25 mouse cellular contexts compared by ENCODE assay signal in the genomic region with DNA sequence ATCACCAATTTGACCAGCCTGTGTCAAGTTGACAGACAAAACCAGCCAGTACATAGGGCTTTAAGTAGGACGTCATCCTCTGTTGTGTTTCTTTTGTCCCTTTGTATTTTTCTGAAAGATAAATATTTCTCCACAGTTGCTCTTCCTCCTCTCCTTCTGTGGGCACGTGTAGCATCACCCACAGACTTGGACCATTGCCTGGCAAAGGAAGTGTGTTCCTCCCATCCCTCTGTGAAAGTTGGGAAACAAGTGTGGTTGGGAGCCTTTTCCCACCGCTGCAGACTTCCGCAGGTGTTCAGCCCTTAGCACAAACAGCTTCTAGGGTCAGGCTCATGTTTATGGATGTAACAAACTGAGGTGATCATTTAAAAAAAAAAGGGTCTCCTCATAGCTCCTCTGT.
DNase-seq lines count a peak whose midpoint lies in the region; ATAC-seq and TF ChIP-seq lines count a peak whose summit lies in the region.
"Had no signal": no experiment of that assay in that cellular context is flagged by ENCODE, and none has a peak within 500 bp of the region (broad histone marks: within the 10 kb centered on the region; RNA-seq: fewer than 3 reads in every experiment).

No protein-coding gene starts in this region.

- no peak for ATAC-seq in forebrain, embryonic 12.5 days (ENCODE audit: low FRiP score)
- ATAC-seq in forebrain, postnatal 0 days: no peak
- ATAC-seq: CD4-positive, CD25-positive, alpha-beta regulatory T cell, adult 4 months had no signal

- no peaks in the 10 kb centered on the region for H3K4me1 ChIP-seq in forebrain, embryonic 12.5 days
- no peaks in the 10 kb centered on the region for H3K4me1 ChIP-seq in forebrain, postnatal 0 days (ENCODE audit: insufficient read depth)
- peaks cover 6% of the 10 kb centered on the region; the same call in 1 of the 2 replicates for H3K4me1 ChIP-seq in thymus, adult 2 months (replicated peaks; ENCODE audit: control insufficient read depth, insufficient read depth, low read length)
- H3K4me1 ChIP-seq: embryonic facial prominence, embryonic 15.5 days; heart, embryonic 10.5 days; hindbrain, embryonic 13.5 days had no signal

- 0 out of 2 replicates have a peak overlapping the region, but pooled peaks have one; percentile 13 for H3K27ac ChIP-seq in forebrain, embryonic 12.5 days
- H3K27ac ChIP-seq in forebrain, postnatal 0 days (ENCODE audit: low read depth, low read length): no peak overlapping the region
- no peak overlapping the region for H3K27ac ChIP-seq in thymus, adult 2 months (ENCODE audit: control insufficient read depth, insufficient read depth, low read length)
- H3K27ac ChIP-seq: embryonic facial prominence, embryonic 15.5 days; gastrocnemius, adult 2 months; heart, embryonic 10.5 days; hindbrain, embryonic 13.5 days had no signal

- H3K27me3 ChIP-seq in forebrain, embryonic 12.5 days: no peaks in the 10 kb centered on the region
- no peaks in the 10 kb centered on the region for H3K27me3 ChIP-seq in forebrain, postnatal 0 days (ENCODE audit: insufficient read depth, low read length)
- no peaks in the 10 kb centered on the region for H3K27me3 ChIP-seq in thymus, adult 2 months (ENCODE audit: control insufficient read depth, insufficient read depth, low read length)
- H3K27me3 ChIP-seq: embryonic facial prominence, embryonic 15.5 days; hindbrain, embryonic 13.5 days had no signal

- H3K4me2 ChIP-seq in forebrain, embryonic 12.5 days: no peak overlapping the region
- no peak overlapping the region for H3K4me2 ChIP-seq in forebrain, postnatal 0 days (ENCODE audit: low read depth)
- H3K4me2 ChIP-seq: embryonic facial prominence, embryonic 15.5 days; hindbrain, embryonic 13.5 days had no signal

- H3K4me3 ChIP-seq in forebrain, embryonic 12.5 days (replicated peaks): no peak overlapping the region
- H3K4me3 ChIP-seq in forebrain, postnatal 0 days (ENCODE audit: low read depth, low read length): no peak overlapping the region
- H3K4me3 ChIP-seq in thymus, adult 2 months (ENCODE audit: control insufficient read depth, insufficient read depth, low read length): no peak overlapping the region
- H3K4me3 ChIP-seq: embryonic facial prominence, embryonic 15.5 days; erythroblast, embryonic 14.5 days; gastrocnemius, adult 2 months; heart, embryonic 10.5 days; hindbrain, embryonic 13.5 days had no signal

- DNase-seq in forebrain, postnatal 0 days: no peak
- peak; percentile 24 to 37 for DNase-seq in layer of hippocampus, adult 18-20 months (ENCODE audit: low spot score in 2 of 2)
- DNase-seq in layer of hippocampus, adult 9-10 months (ENCODE audit: low spot score): no peak
- peak; percentile 35 to 39 for DNase-seq in left cerebral cortex, postnatal 14 days (ENCODE audit: low spot score in 2 of 2)
- DNase-seq in left cerebral cortex, postnatal 10 days (ENCODE audit: extremely low spot score in 1 of 2, low spot score in 2 of 2): no peak
- DNase-seq in right cerebral cortex, postnatal 10 days (ENCODE audit: low spot score in 2 of 2): peak; percentile 46 to 55
- DNase-seq in thymus, adult 2 months: no peak
- DNase-seq: adrenal gland, adult 8-10 months; adrenal gland, postnatal 36 days; B cell, adult 2 months; cerebellum, adult 11 months; cerebellum, adult 8-10 months; cerebellum, postnatal 14 days; embryo, embryonic 11 days; gastrocnemius, adult 2 months; gastrocnemius, postnatal 36 days; heart, adult 18-20 months; heart, postnatal 10 days had no signal

- no peak for TF ChIP-seq CTCF in forebrain, postnatal 0 days (IDR thresholded peaks at IDR 0.05; ENCODE audit: low read depth)
- TF ChIP-seq CTCF in thymus, adult 2 months (IDR thresholded peaks at IDR 0.05; ENCODE audit: borderline replicate concordance, control insufficient read depth, extremely low read depth, insufficient read depth, low read length, poor library complexity): no peak

- no peaks in the 10 kb centered on the region for H3K9me3 ChIP-seq in forebrain, embryonic 12.5 days
- no peaks in the 10 kb centered on the region for H3K9me3 ChIP-seq in forebrain, postnatal 0 days (ENCODE audit: low read length)
- H3K9me3 ChIP-seq: embryonic facial prominence, embryonic 15.5 days; G1E; heart, embryonic 10.5 days; hindbrain, embryonic 13.5 days had no signal

- intact Hi-C loops in left cerebral cortex, postnatal 14 days (cut with DNase I): no loop called here
- intact Hi-C loops in left cerebral cortex, postnatal 10 days (cut with DNase I): no loop called here

- H3K9ac ChIP-seq in forebrain, embryonic 12.5 days: no peak overlapping the region
- no peak overlapping the region for H3K9ac ChIP-seq in forebrain, postnatal 0 days
- H3K9ac ChIP-seq: embryonic facial prominence, embryonic 15.5 days; hindbrain, embryonic 13.5 days had no signal

- TF ChIP-seq POLR2A in thymus, adult 2 months (IDR thresholded peaks at IDR 0.05; ENCODE audit: control insufficient read depth, extremely low read depth, insufficient read depth, low read length, poor library complexity): no peak

- peaks cover 8% of the 10 kb centered on the region; the same call in 1 of the 2 replicates for H3K36me3 ChIP-seq in forebrain, embryonic 12.5 days (replicated peaks)
- peaks cover 13% of the 10 kb centered on the region; the same call in 1 of the 2 replicates for H3K36me3 ChIP-seq in forebrain, postnatal 0 days (ENCODE audit: insufficient read depth)
- H3K36me3 ChIP-seq in thymus, adult 2 months (ENCODE audit: control insufficient read depth, insufficient read depth, low read length): peaks cover 3% of the 10 kb centered on the region; the same call in 1 of the 2 replicates
- H3K36me3 ChIP-seq: G1E had no signal

- WGBS in forebrain, embryonic 12.5 days: 82% methylated on average over 4 of the region's 4 CpGs
- 60% methylated on average over 4 of the region's 4 CpGs for WGBS in forebrain, postnatal 0 days
- 91% methylated on average over 4 of the region's 4 CpGs for WGBS in thymus, adult 2 months

Comparison
In these comparisons a context has a peak if more than half of its experiments do, and no peak if none do; other contexts are left out.
1. DNase-seq: peak in layer of hippocampus, adult 18-20 months (2 of 2), left cerebral cortex, postnatal 14 days (2 of 2) and right cerebral cortex, postnatal 10 days (2 of 2); none in forebrain, postnatal 0 days (single experiment), layer of hippocampus, adult 9-10 months (single experiment), left cerebral cortex, postnatal 10 days (0 of 2) and thymus, adult 2 months (single experiment).